Mouse (Mus musculus) embryonic fibroblast, embryonic 13.5 days (primary cell): ENCODE measurements around the gene Lonrf2.

Experiments used
- CTCF ChIP-seq: IDR thresholded peaks from 2 replicates; pipeline ENCODE4 v1.5.1; 2011; ENCODE audit warnings: mild to moderate bottlenecking, control low read depth, low read length, moderate library complexity, borderline replicate concordance; ENCODE audit not compliant: insufficient read depth
- POLR2A ChIP-seq: IDR thresholded peaks from 2 replicates; pipeline ENCODE4 v1.6.1; 2011; ENCODE audit warnings: low read depth, mild to moderate bottlenecking, control low read depth, low read length, moderate library complexity

GRCm38 (mm10) chr1:38869398-38870195 is 33.1 kb upstream of the Lonrf2 start:
- TF ChIP-seq CTCF (no peak), POLR2A (no peak)
